Mouse (Mus musculus) olfactory bulb, adult 2 months (tissue): ENCODE results near the gene Dmrta2.

Source experiments
- CTCF ChIP-seq: fragments of 200-500 bp; IDR thresholded peaks from 2 replicates; pipeline ENCODE4 v1.5.1; 2012; ENCODE audit warnings: low read depth, mild to moderate bottlenecking, low read length, moderate library complexity; ENCODE audit not compliant: insufficient read depth
- POLR2A ChIP-seq: fragments of 200-500 bp; IDR thresholded peaks from 2 replicates; pipeline ENCODE4 v1.6.1; 2012; ENCODE audit warnings: mild to moderate bottlenecking, low read depth, low read length, moderate library complexity; ENCODE audit not compliant: insufficient read depth

DNA sequence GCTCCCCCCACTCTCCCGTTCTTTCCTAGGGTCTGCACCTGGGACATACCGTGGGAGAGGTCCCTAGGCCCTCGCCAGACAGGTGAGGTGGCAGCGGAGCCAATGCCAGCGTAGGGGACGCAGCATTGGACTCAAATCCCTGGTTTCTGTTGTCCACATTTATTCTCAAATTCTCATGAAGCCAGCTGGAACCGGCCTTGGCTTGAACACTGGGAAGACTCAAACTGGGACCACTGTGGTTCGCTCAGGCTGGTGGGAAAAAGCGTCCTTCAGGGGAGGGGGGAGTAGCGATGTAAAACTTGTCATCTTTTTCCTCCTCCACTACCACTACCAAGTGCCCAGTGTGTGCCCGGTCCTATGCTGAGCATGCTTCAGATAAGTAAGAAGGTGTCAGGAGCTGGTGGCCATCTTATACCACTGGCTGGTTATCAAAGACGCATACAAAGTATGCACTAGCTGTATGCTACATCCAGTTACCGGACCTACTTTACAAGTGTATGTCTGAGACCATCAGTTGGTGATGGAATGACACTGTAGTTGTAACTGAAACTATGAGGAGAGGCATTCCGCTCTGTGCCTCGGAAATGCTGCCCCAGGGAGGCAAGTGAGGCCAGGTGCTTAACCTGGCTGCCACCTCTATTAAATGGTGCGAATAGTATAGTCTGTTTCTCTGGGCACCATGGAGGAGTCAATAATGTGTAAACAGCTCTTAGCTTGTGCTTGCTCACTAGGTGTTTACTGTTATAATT lies 7.7 kb downstream of the Dmrta2 start:
- TF ChIP-seq CTCF (no peak), POLR2A (no peak)
